Mouse (Mus musculus): ENCODE measurements around the gene Marc2.

DNA sequence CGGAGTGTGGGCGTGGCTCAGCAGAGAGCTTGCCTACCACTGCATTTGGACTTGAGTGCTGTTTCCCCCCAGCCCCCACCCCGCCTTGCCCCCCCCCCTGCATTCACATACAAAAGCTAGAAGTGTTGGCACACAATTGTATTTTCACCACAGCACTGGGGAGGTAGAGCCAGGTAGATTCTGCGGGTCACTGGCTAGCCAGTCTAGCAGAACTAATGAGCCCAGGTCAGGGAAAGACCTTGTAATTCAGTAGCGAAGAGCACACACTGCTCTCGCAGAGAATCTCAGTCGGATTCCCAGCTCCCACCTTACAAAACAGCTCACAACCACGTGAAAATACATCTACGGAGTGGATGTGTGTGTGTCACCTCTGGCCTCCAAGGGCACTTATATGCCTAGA lies 71.0 kb downstream of the Marc2 start:
- no peak for TF ChIP-seq CTCF (IDR thresholded peaks at IDR 0.05; ENCODE audit: low read depth)
- TF ChIP-seq EP300 (optimal IDR thresholded peaks at IDR 0.05): no peak

All from stomach, postnatal 0 days (tissue).